Mouse (Mus musculus) MEL (cell line): ENCODE measurements around the gene Vwa3b. TPM values are rescaled to one million over a fixed set of nuclear protein-coding genes. Genes with fewer than 3 reads are reported as not detected.

ENCODE experiments used
- DNase-seq: peaks from one replicate; pipeline ENCODE4 v3.0.0; 2011; ENCODE audit warnings: low read depth, low spot score
- H3K27ac ChIP-seq: 2 replicates; pipeline ENCODE4 v1.5.1; 2012; ENCODE audit warnings: low read depth, mild to moderate bottlenecking, control low read depth, low read length, moderate library complexity; ENCODE audit not compliant: control insufficient read depth
- H3K27me3 ChIP-seq, 2 experiments: fragments of 150-350 bp in 1 of 2; sonication (generic) in 1 of 2; 2 replicates each; pipeline ENCODE4 v1.6.1; 2012; ENCODE audit warnings: low read length in 2 of 2, mild to moderate bottlenecking in 2 of 2, improper control_type of control experiment in 1 of 2, moderate library complexity in 1 of 2; ENCODE audit not compliant: insufficient read depth in 2 of 2, control insufficient read depth in 1 of 2
- H3K36me3 ChIP-seq, 2 experiments: 2 replicates each; pipeline ENCODE4 v1.6.1; 2012 to 2014; ENCODE audit warnings: low read length in 2 of 2, improper control_type of control experiment in 1 of 2, inconsistent platforms in 1 of 2, mild to moderate bottlenecking in 1 of 2; ENCODE audit not compliant: insufficient read depth in 2 of 2, control insufficient read depth in 1 of 2
- H3K4me1 ChIP-seq, 2 experiments: fragments of 150-350 bp in 1 of 2; sonication (generic) in 1 of 2; 2 replicates each; pipeline ENCODE4 v1.6.1; 2012; ENCODE audit warnings: low read length in 2 of 2, improper control_type of control experiment in 1 of 2, mild to moderate bottlenecking in 1 of 2; ENCODE audit not compliant: insufficient read depth in 2 of 2, control insufficient read depth in 1 of 2
- H3K4me3 ChIP-seq, 2 experiments: fragments of 150-350 bp in 1 of 2; sonication (generic) in 1 of 2; 2 replicates each; pipeline ENCODE4 v1.5.1; 2012; ENCODE audit warnings: low read depth in 2 of 2, low read length in 2 of 2, mild to moderate bottlenecking in 2 of 2, moderate library complexity in 2 of 2, control low read depth in 1 of 2, improper control_type of control experiment in 1 of 2; ENCODE audit not compliant: control insufficient read depth in 1 of 2, insufficient read depth in 1 of 2
- H3K79me2 ChIP-seq: 2 replicates; pipeline ENCODE4 v1.6.1; 2012; ENCODE audit warnings: mild to moderate bottlenecking, low read length, moderate library complexity; ENCODE audit not compliant: control insufficient read depth, poor library complexity, insufficient read depth
- H3K9ac ChIP-seq: 2 replicates; pipeline ENCODE4 v1.6.1; 2012; ENCODE audit warnings: low read depth, mild to moderate bottlenecking, control low read depth, low read length, moderate library complexity; ENCODE audit not compliant: control insufficient read depth, poor library complexity, severe bottlenecking
- H3K9me3 ChIP-seq: fragments of 150-350 bp; sonication (generic); replicated peaks from 2 replicates; pipeline ENCODE4 v1.6.1; 2012; ENCODE audit warnings: mild to moderate bottlenecking, low read length, improper control_type of control experiment, moderate library complexity; ENCODE audit not compliant: insufficient read depth
- CHD1 ChIP-seq: IDR thresholded peaks from 2 replicates; pipeline ENCODE4 v1.6.1; 2012; ENCODE audit warnings: low read depth, mild to moderate bottlenecking, inconsistent platforms, low read length, improper control_type of control experiment
- CHD2 ChIP-seq: IDR thresholded peaks from 2 replicates; pipeline ENCODE4 v1.6.1; 2011; ENCODE audit warnings: low read length, improper control_type of control experiment
- CTCF ChIP-seq, 3 experiments: IDR thresholded peaks in 2 of 3; conservative IDR thresholded peaks in 1 of 3; 2 replicates each; pipeline ENCODE4 v1.5.1; 2011 to 2012; ENCODE audit warnings: low read length in 3 of 3, low read depth in 2 of 3, mild to moderate bottlenecking in 2 of 3, improper control_type of control experiment in 1 of 3, inconsistent platforms in 1 of 3, mixed read lengths in 1 of 3, moderate library complexity in 1 of 3; ENCODE audit not compliant: control insufficient read depth in 1 of 3, insufficient read depth in 1 of 3, poor library complexity in 1 of 3, severe bottlenecking in 1 of 3
- ELF1 ChIP-seq: IDR thresholded peaks from 2 replicates; pipeline ENCODE4 v1.6.1; 2014; ENCODE audit warnings: low read depth, mild to moderate bottlenecking, inconsistent platforms, low read length, improper control_type of control experiment, moderate library complexity
- EP300 ChIP-seq, 2 experiments: IDR thresholded peaks; 2 replicates each; pipeline ENCODE4 v1.6.1; 2011; ENCODE audit warnings: improper control_type of control experiment in 2 of 2, low read length in 2 of 2, low read depth in 1 of 2, mild to moderate bottlenecking in 1 of 2
- ETS1 ChIP-seq: IDR thresholded peaks from 2 replicates; pipeline ENCODE4 v1.6.1; 2012; ENCODE audit warnings: low read depth, mild to moderate bottlenecking, inconsistent platforms, low read length, improper control_type of control experiment, moderate library complexity
- GABPA ChIP-seq: IDR thresholded peaks from 2 replicates; pipeline ENCODE4 v1.6.1; 2012; ENCODE audit warnings: low read depth, mild to moderate bottlenecking, inconsistent platforms, low read length, improper control_type of control experiment, moderate library complexity
- GATA1 ChIP-seq: IDR thresholded peaks from 2 replicates; pipeline ENCODE4 v1.6.1; 2011; ENCODE audit warnings: low read depth, low read length, improper control_type of control experiment
- KAT2A ChIP-seq: conservative IDR thresholded peaks from 2 replicates; pipeline ENCODE4 v1.6.1; 2012; ENCODE audit warnings: low read depth, low read length, improper control_type of control experiment, inconsistent platforms
- MAFK ChIP-seq: IDR thresholded peaks from 2 replicates; pipeline ENCODE4 v1.6.1; 2011; ENCODE audit warnings: low read depth, mild to moderate bottlenecking, low read length, improper control_type of control experiment, borderline replicate concordance
- MAX ChIP-seq: IDR thresholded peaks from 2 replicates; pipeline ENCODE4 v1.6.1; 2011; ENCODE audit warnings: low read length, improper control_type of control experiment
- MXI1 ChIP-seq: IDR thresholded peaks from 2 replicates; pipeline ENCODE4 v1.6.1; 2011; ENCODE audit warnings: mild to moderate bottlenecking, low read depth, low read length, improper control_type of control experiment
- MYB ChIP-seq: IDR thresholded peaks from 2 replicates; pipeline ENCODE4 v1.6.1; 2011; ENCODE audit warnings: mild to moderate bottlenecking, low read depth, low read length, improper control_type of control experiment
- MYC ChIP-seq: IDR thresholded peaks from 2 replicates; pipeline ENCODE4 v1.6.1; 2011; ENCODE audit warnings: low read depth, mild to moderate bottlenecking, low read length, improper control_type of control experiment, moderate library complexity
- NELFE ChIP-seq: IDR thresholded peaks from 2 replicates; pipeline ENCODE4 v1.6.1; 2011; ENCODE audit warnings: low read depth, low read length, improper control_type of control experiment
- NRF1 ChIP-seq: IDR thresholded peaks from 2 replicates; pipeline ENCODE4 v1.6.1; 2014; ENCODE audit warnings: low read depth, mild to moderate bottlenecking, inconsistent platforms, low read length, improper control_type of control experiment, moderate library complexity; ENCODE audit not compliant: poor library complexity, insufficient read depth, severe bottlenecking
- POLR2AphosphoS2 ChIP-seq: IDR thresholded peaks from 2 replicates; pipeline ENCODE4 v1.6.1; 2011; ENCODE audit warnings: low read length, improper control_type of control experiment
- POLR2AphosphoS5 ChIP-seq: IDR thresholded peaks from 2 replicates; pipeline ENCODE4 v1.6.1; 2012; ENCODE audit warnings: low read depth, borderline replicate concordance, mild to moderate bottlenecking, inconsistent platforms, low read length, moderate library complexity, mixed read lengths
- RAD21 ChIP-seq: IDR thresholded peaks from 2 replicates; pipeline ENCODE4 v1.6.1; 2011; ENCODE audit warnings: mild to moderate bottlenecking, low read depth, low read length, improper control_type of control experiment
- RCOR1 ChIP-seq: IDR thresholded peaks from 2 replicates; pipeline ENCODE4 v1.6.1; 2012; ENCODE audit warnings: low read depth, mild to moderate bottlenecking, inconsistent platforms, low read length, improper control_type of control experiment
- SIN3A ChIP-seq: IDR thresholded peaks from 2 replicates; pipeline ENCODE4 v1.6.1; 2012; ENCODE audit warnings: low read length, improper control_type of control experiment, inconsistent platforms
- SMC3 ChIP-seq: IDR thresholded peaks from 2 replicates; pipeline ENCODE4 v1.6.1; 2011; ENCODE audit warnings: low read depth, low read length, improper control_type of control experiment
- TAL1 ChIP-seq: IDR thresholded peaks from 2 replicates; pipeline ENCODE4 v1.6.1; 2012; ENCODE audit warnings: mild to moderate bottlenecking, inconsistent platforms, low read length, moderate library complexity, mixed read lengths
- UBTF ChIP-seq: IDR thresholded peaks from 2 replicates; pipeline ENCODE4 v1.6.1; 2012; ENCODE audit warnings: low read depth, mild to moderate bottlenecking, inconsistent platforms, low read length, improper control_type of control experiment, moderate library complexity, borderline replicate concordance; ENCODE audit not compliant: insufficient read depth
- USF1 ChIP-seq: IDR thresholded peaks from 2 replicates; pipeline ENCODE4 v1.6.1; 2014; ENCODE audit warnings: low read depth, mild to moderate bottlenecking, inconsistent platforms, low read length, improper control_type of control experiment, moderate library complexity
- ZC3H11A ChIP-seq: IDR thresholded peaks from 2 replicates; pipeline ENCODE4 v1.6.1; 2012; ENCODE audit warnings: low read depth, mild to moderate bottlenecking, inconsistent platforms, low read length, improper control_type of control experiment
- ZKSCAN1 ChIP-seq: IDR thresholded peaks from 2 replicates; pipeline ENCODE4 v1.6.1; 2012; ENCODE audit warnings: low read depth, mild to moderate bottlenecking, inconsistent platforms, low read length, improper control_type of control experiment, moderate library complexity
- ZMIZ1 ChIP-seq: IDR thresholded peaks from 2 replicates; pipeline ENCODE4 v1.6.1; 2012; ENCODE audit warnings: low read depth, mild to moderate bottlenecking, inconsistent platforms, low read length, improper control_type of control experiment, moderate library complexity
- polyA plus RNA-seq, 2 experiments: library from polyadenylated mRNA; stranded (reverse) in 1 of 2; unstranded in 1 of 2; fragments of >175 nt in 1 of 2; fragments of >200 nt in 1 of 2; gene quantifications; 2 replicates each; pipeline versions ENCODE4 v1.2.1 to v1.2.4; 2012; ENCODE audit warnings: low replicate concordance in 2 of 2, low read depth in 1 of 2; ENCODE audit not compliant: insufficient read length in 2 of 2, insufficient read depth in 1 of 2, missing spikeins in 1 of 2
- total RNA-seq: library from RNA; depleted of rRNA; stranded (reverse); fragments of 300-350 nt; gene quantifications from 2 replicates; pipeline ENCODE4 v1.2.3, GENCODE M21; 2012

The Vwa3b gene
- total and polyA plus RNA-seq, 3 experiments: not detected

DNA sequence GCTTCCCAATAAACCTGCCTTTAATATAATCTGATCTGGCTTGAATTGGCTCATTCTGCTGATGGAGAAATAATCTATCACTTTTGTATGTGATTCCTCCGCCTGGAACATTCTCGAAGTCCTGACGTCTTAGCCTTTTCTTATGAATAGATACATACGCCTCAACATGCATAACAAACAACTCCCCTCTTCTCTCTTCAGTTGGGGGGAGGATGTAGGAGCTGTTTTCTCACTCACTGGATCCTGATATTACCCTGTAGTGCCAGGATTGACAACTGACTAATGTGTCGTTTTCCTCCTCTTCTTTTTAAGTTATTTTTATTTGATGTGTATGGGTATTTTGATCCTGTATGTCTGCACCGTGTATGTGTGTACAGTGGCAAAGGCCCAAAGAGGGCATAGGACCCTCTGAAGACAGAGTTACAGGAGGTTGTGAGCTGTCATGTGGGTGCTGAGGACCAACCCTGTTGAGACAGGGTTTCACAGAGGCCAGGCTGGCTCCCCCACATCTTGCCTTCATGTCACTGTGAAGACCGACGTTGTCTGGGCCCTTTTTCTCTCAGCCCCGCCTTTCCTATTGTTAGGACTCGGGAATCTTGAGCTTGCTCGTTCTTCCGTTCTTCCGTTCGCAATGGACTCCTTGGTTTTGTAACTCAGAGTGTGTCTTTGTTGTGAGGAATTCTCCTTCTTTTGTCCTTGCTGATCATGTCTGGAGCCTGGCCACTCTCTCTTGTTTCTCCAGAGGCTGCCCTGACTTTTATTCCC is 39.8 kb upstream of the Vwa3b start:
- H3K9ac ChIP-seq: no peak overlapping the region

GRCm38 (mm10) chr1:36987172-36988148 is 38.9 kb upstream of the Vwa3b start:
- Histone ChIP-seq H3K9me3 (no peaks in the 10 kb centered on the region), H3K4me1 (peaks cover 4 to 11% of the 10 kb centered on the region in 2 experiments), H3K4me3 (no peak overlapping the region), H3K79me2 (no peaks in the 10 kb centered on the region), H3K9ac (no peak overlapping the region), H3K27me3 (peaks cover 0 to 3% of the 10 kb centered on the region in 2 experiments; a peak in 1 of 4 replicates), H3K36me3 (peaks cover 0 to 3% of the 10 kb centered on the region in 2 experiments; a peak in 2 of 4 replicates), H3K27ac (no peak overlapping the region)
- peak; percentile 60 for DNase-seq
- TF ChIP-seq MXI1: no peak
- TF ChIP-seq RCOR1: peak; percentile 98
- no peak for TF ChIP-seq RAD21
- TF ChIP-seq ELF1: no peak
- TF ChIP-seq NELFE: no peak
- no peak for TF ChIP-seq USF1
- TF ChIP-seq SIN3A: no peak
- TF ChIP-seq ZC3H11A: no peak
- TF ChIP-seq EP300 (IDR thresholded peaks at IDR 0.05; ENCODE audit: low read depth in 1 of 2, low read length in 2 of 2): peak in 1 of 2 experiments; percentile 30; a peak in 1 of 4 replicates
- no peak for TF ChIP-seq KAT2A
- TF ChIP-seq GABPA: no peak
- TF ChIP-seq MYB: no peak
- TF ChIP-seq UBTF: no peak
- TF ChIP-seq SMC3: no peak
- TF ChIP-seq MYC: no peak
- TF ChIP-seq ZKSCAN1: no peak
- TF ChIP-seq CHD2: no peak
- no peak for TF ChIP-seq ZMIZ1
- TF ChIP-seq MAX: no peak
- TF ChIP-seq NRF1: no peak
- TF ChIP-seq GATA1: peak; percentile 51
- no peak for TF ChIP-seq CTCF (IDR thresholded peaks at IDR 0.05 in 2 of 3, conservative IDR thresholded peaks at IDR 0.05 in 1 of 3; ENCODE audit: control insufficient read depth in 1 of 3, insufficient read depth in 1 of 3, low read depth in 2 of 3, low read length in 3 of 3, poor library complexity in 1 of 3, severe bottlenecking in 1 of 3)
- no peak for TF ChIP-seq POLR2AphosphoS5
- TF ChIP-seq ETS1: no peak
- no peak for TF ChIP-seq CHD1
- TF ChIP-seq TAL1: no peak
- no peak for TF ChIP-seq MAFK
- TF ChIP-seq POLR2AphosphoS2: no peak

More for the DNA sequence above, 39.8 kb upstream of the Vwa3b start:
- no peaks in the 10 kb centered on the region for H3K9me3 ChIP-seq
- no peaks in the 10 kb centered on the region for H3K79me2 ChIP-seq
- no peak for TF ChIP-seq GABPA
- peaks cover 0 to 3% of the 10 kb centered on the region in 2 experiments; a peak in 1 of 4 replicates for H3K27me3 ChIP-seq
- H3K4me3 ChIP-seq: no peak overlapping the region
- no peak overlapping the region for H3K27ac ChIP-seq
- H3K36me3 ChIP-seq: peaks cover 0 to 6% of the 10 kb centered on the region in 2 experiments; a peak in 2 of 4 replicates
- peaks cover 9 to 18% of the 10 kb centered on the region in 2 experiments for H3K4me1 ChIP-seq
- no peak for DNase-seq
